Mouse (Mus musculus) testis, adult 2 months (tissue): ENCODE results near the gene Rpl11. TPM values are rescaled to one million over a fixed set of nuclear protein-coding genes. Genes with fewer than 3 reads are reported as not detected.
"Not testable (repeated sequence)": the region's sequence is repeated elsewhere in the genome, so short reads cannot be mapped to it uniquely, and the experiment has no call there.

Experiments
- H3K27ac ChIP-seq: fragments of 200-500 bp; 2 replicates; pipeline ENCODE4 v1.5.1; 2012; ENCODE audit warnings: low read depth, low read length; ENCODE audit not compliant: control insufficient read depth, insufficient read depth
- H3K27me3 ChIP-seq: fragments of 200-500 bp; 2 replicates; pipeline ENCODE4 v1.6.1; 2012; ENCODE audit warnings: mild to moderate bottlenecking, low read length, moderate library complexity; ENCODE audit not compliant: control insufficient read depth, insufficient read depth
- H3K36me3 ChIP-seq: fragments of 200-500 bp; 2 replicates; pipeline ENCODE4 v1.6.1; 2012; ENCODE audit warnings: mild to moderate bottlenecking, low read length; ENCODE audit not compliant: control insufficient read depth, insufficient read depth
- H3K4me1 ChIP-seq: fragments of 200-500 bp; 2 replicates; pipeline ENCODE4 v1.6.1; 2012; ENCODE audit warnings: low read length; ENCODE audit not compliant: control insufficient read depth, insufficient read depth
- H3K4me3 ChIP-seq: fragments of 200-500 bp; 2 replicates; pipeline ENCODE4 v1.5.1; 2012; ENCODE audit warnings: low read depth, mild to moderate bottlenecking, low read length, moderate library complexity, mixed read lengths; ENCODE audit not compliant: control insufficient read depth
- CTCF ChIP-seq: fragments of 200-500 bp; IDR thresholded peaks from 2 replicates; pipeline ENCODE4 v1.5.1; 2012; ENCODE audit warnings: low read depth, mild to moderate bottlenecking, inconsistent platforms, low read length, moderate library complexity; ENCODE audit not compliant: control insufficient read depth, insufficient read depth, insufficient replicate concordance
- POLR2A ChIP-seq: fragments of 200-500 bp; IDR thresholded peaks from 2 replicates; pipeline ENCODE4 v1.6.1; 2012; ENCODE audit warnings: low read depth, mild to moderate bottlenecking, inconsistent platforms, low read length, moderate library complexity; ENCODE audit not compliant: control insufficient read depth
- polyA plus RNA-seq: library from polyadenylated mRNA; depleted of rRNA; stranded (reverse); fragments of >200 nt; gene quantifications from 2 replicates; pipeline ENCODE4 v1.2.3, GENCODE M21; 2012

Gene Rpl11
- polyA plus RNA-seq, 1 experiment, result 212 TPM

DNA sequence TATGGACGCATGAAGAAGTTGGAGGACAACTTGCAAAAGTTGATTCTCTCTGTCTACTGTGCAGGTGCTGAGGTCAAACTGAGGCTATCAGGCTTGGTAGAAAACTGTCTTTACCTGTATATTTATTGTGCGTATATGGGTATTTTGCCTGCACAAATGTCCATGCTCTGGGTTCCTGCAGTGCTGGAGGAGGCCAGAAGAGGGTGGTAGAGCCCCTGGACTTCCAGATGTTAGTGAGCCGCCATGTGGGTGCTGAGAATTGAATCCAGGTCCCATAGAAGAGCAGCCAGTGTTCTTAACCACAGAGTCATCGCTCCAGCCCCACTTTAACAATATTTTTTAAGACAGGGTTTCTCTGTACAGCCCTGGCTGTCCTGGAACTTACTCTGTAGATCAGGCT lies 9.9 kb upstream of the Rpl11 start:
- no peak overlapping the region for H3K4me3 ChIP-seq
- H3K27ac ChIP-seq, result no peak overlapping the region
- no peaks in the 10 kb centered on the region for H3K27me3 ChIP-seq
- no peak for TF ChIP-seq CTCF
- TF ChIP-seq POLR2A, result no peak
- H3K36me3 ChIP-seq, result no peaks in the 10 kb centered on the region
- H3K4me1 ChIP-seq, result no peaks in the 10 kb centered on the region

DNA sequence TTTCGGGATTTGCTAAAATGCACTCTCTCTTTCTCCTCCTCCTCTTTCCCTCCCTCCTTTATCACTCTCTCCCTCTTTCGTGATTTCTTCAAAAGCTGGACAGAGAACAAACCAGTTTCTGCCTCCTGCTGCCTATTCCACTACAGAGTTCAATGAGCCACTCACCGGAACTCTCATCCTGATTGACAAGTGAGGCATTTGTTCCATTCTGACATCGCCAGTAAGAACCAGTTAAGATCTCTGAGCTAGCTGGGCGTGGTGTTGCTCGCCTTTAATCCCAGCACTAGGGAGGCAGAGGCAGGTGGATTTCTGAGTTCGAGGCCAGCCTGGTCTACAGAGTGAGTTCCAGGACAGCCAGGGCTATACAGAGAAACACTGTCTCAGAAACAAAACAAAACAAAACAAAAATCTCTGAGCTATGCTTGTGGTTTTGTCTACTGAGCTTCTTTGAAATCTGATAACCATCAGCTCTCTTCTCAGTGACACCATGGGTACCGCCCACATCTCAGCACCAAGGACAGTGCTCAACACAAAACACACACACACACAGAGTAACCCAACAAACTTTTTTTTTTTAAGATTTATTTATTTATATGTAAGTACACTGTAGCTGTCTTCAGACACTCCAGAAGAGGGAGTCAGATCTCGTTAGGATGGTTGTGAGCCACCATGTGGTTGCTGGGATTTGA lies 6.7 kb upstream of the Rpl11 start:
- not testable (repeated sequence) for H3K4me3 ChIP-seq, H3K36me3 ChIP-seq, H3K27me3 ChIP-seq, H3K4me1 ChIP-seq, H3K27ac ChIP-seq

DNA sequence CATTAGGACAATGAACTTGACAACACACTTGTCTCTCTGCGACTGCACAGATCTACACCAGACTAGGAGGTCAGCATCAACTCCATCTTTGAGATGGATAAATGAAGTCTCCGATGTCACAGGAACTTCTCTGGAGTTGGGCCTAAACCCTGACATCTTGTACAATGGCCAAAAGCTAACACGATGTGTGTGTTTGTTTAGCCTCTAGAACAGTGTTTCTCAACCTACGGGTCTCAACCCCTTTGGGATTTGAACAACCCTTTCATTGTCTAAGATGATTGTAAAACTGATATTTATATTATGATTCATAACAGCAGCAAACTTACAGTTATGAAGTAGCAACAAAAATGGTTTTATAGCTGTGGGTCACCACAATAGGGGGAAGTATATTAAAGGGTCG lies 4.7 kb upstream of the Rpl11 start:
- no peaks in the 10 kb centered on the region for H3K4me1 ChIP-seq
- TF ChIP-seq CTCF, result no peak
- no peak for TF ChIP-seq POLR2A
- no peak overlapping the region for H3K27ac ChIP-seq
- no peaks in the 10 kb centered on the region for H3K36me3 ChIP-seq
- no peaks in the 10 kb centered on the region for H3K27me3 ChIP-seq
- H3K4me3 ChIP-seq, result no peak overlapping the region

DNA sequence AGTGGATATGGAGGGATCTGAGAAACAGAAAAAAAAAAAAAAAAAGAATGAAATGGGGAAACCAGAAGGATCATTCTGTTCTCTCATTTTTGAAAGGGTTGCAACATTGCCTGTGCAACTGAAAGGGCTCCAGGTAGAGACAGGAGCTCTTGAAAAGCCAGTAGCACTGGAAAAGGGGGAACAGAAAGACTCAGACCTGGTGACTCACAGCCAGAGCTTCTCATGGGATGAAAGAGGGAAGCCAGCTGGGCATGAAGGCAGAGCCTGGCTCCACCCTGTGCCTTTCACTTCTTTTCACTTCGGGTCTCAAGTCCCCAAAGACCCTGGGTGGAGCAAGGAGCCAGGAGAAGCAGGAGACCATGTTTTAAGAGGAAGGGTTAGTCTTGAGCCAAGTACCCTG lies 2.8 kb upstream of the Rpl11 start:
- Histone ChIP-seq H3K27ac (no peak overlapping the region), H3K27me3 (no peaks in the 10 kb centered on the region), H3K36me3 (no peaks in the 10 kb centered on the region), H3K4me3 (no peak overlapping the region), H3K4me1 (peaks cover 7% of the 10 kb centered on the region)
- TF ChIP-seq POLR2A (no peak), CTCF (no peak)

DNA sequence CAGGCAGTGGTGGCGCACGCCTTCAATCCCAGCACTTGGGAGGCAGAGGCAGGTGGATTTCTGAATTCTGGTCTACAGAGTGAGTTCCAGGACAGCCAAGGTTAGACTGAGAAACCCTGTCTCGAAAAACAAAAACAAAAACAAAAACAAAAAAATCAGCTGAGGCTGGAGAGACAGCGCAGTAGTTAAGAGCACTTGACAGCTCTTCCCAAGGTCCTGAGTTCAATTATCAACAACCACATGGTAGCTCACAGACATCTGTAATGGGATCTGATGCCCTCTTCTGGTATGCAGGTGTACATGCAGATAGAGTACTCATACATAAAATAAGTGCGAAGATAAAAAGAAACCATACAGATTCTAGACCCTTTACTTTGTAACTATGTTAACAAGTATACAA lies 615 bp upstream of the Rpl11 start:
- Histone ChIP-seq H3K27ac (no peak overlapping the region), H3K4me3 (no peak overlapping the region), H3K4me1 (peaks cover 7% of the 10 kb centered on the region)

DNA sequence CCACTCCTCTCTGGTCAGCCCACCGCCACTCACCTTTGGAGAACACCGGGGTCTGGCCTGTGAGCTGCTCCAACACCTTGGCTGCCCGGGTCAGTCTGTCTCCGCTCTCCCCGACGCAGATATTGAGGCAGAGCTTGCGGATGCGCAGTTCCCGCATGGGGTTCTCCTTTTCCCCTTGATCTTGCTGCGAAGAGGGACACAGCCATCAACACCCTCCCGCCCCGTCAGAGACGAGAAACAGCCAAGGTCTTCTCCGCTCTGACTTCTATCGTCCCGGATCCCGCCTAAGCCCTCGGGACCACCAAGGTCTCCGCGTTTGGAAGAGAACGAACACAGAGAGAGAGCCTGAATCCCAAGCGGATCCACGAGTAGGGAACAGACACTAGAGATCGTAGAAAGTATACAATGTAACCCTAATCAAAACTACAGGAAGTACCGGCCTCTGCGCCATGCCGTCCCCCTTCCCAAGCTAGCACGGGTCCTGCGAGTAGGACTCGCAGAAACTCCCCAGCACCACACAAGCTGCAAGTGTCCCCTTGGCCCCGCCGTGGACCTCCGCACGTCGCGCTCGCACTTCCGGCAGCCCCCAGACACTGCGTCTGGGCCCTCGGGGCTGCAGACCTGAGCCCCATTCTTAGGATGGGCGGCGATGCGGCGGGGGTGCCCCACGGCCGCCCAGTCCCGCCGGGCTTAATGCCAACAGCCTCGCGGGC lies 538 bp downstream of the Rpl11 start:
- Histone ChIP-seq H3K36me3 (0 out of 2 replicates have a peak, but pooled peaks cover 1% of the 10 kb centered on the region), H3K4me3 (peak overlapping the region; percentile 96), H3K4me1 (peaks cover 7% of the 10 kb centered on the region), H3K27me3 (no peaks in the 10 kb centered on the region), H3K27ac (peak overlapping the region; percentile 92)
- no peak for TF ChIP-seq CTCF
- TF ChIP-seq POLR2A, result no peak

More for the DNA sequence above, 615 bp upstream of the Rpl11 start:
- TF ChIP-seq CTCF (no peak), POLR2A (no peak)
- Histone ChIP-seq H3K36me3 (0 out of 2 replicates have a peak, but pooled peaks cover 1% of the 10 kb centered on the region), H3K27me3 (no peaks in the 10 kb centered on the region)

DNA sequence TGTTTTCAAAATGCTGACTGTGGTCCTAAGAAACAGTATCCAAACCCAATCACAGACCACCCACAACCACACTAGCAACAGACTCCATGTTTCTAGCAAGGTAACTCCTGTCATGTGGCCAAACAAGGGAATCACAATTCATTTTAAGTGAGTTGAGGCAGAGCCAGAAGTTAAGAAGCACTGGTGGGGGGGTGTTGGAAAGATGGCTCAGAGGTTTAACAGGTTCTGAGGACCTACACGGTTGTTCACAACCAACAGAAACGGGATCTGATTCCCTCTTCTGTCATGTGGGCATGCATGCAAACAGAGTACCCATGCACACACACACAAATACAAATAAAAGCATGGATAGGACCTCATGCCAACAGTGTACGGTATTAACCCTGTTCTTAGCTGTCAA lies 1.2 kb downstream of the Rpl11 start:
- peak overlapping the region; percentile 96 for H3K4me3 ChIP-seq
- H3K27me3 ChIP-seq, result no peaks in the 10 kb centered on the region
- TF ChIP-seq POLR2A (no peak), CTCF (no peak)
- H3K27ac ChIP-seq, result no peak overlapping the region
- H3K4me1 ChIP-seq, result peaks cover 7% of the 10 kb centered on the region
- 0 out of 2 replicates have a peak, but pooled peaks cover 1% of the 10 kb centered on the region for H3K36me3 ChIP-seq
